Mouse (Mus musculus): ENCODE data around the gene Galk1.

GRCm38 (mm10) chr11:116008832-116009375, 3.6 kb downstream of the Galk1 start:
- no peak for TF ChIP-seq GATA1 (IDR thresholded peaks at IDR 0.05; ENCODE audit: borderline replicate concordance, low read length)
- TF ChIP-seq FLI1 (IDR thresholded peaks at IDR 0.05; ENCODE audit: low read length), result no peak
